Mouse (Mus musculus) stomach, postnatal 0 days (tissue): ENCODE measurements around the gene Gm28036. TPM values are rescaled to one million over a fixed set of nuclear protein-coding genes. Genes with fewer than 3 reads are reported as not detected.

ENCODE experiments used
- ATAC-seq: fragments of 200-750 bp; cut with Nextera tagmentation; 2 replicates; pipeline ENCODE4 v1.8.0; 2017; ENCODE audit not compliant: low FRiP score, low TSS enrichment
- DNase-seq: peaks from one replicate; pipeline ENCODE4 v3.0.0-alpha.2; 2016; ENCODE audit warnings: low spot score
- H3K27ac ChIP-seq: fragments of 300-500 bp; sonication (generic); replicated peaks from 2 replicates; pipeline ENCODE4 v1.5.1; 2014; ENCODE audit warnings: mild to moderate bottlenecking, control low read depth
- H3K27me3 ChIP-seq: fragments of 300-500 bp; sonication (generic); 2 replicates; pipeline ENCODE4 v1.6.1; 2014; ENCODE audit warnings: low read length; ENCODE audit not compliant: control insufficient read depth, insufficient read depth
- H3K36me3 ChIP-seq: fragments of 300-500 bp; sonication (generic); 2 replicates; pipeline ENCODE4 v1.6.1; 2014; ENCODE audit warnings: low read length, mixed read lengths; ENCODE audit not compliant: control insufficient read depth, insufficient read depth
- H3K4me1 ChIP-seq: fragments of 300-500 bp; sonication (generic); replicated peaks from 2 replicates; pipeline ENCODE4 v1.6.1; 2014; ENCODE audit warnings: antibody characterized with exemption; ENCODE audit not compliant: control insufficient read depth, insufficient read depth
- H3K4me2 ChIP-seq: fragments of 300-500 bp; sonication (generic); replicated peaks from 2 replicates; pipeline ENCODE4 v1.6.1; 2014; ENCODE audit warnings: low read depth, mild to moderate bottlenecking, control low read depth, moderate library complexity
- H3K4me3 ChIP-seq: fragments of 300-500 bp; sonication (generic); 2 replicates; pipeline ENCODE4 v1.5.1; 2014; ENCODE audit warnings: low read depth, low read length, control low read depth
- H3K9ac ChIP-seq: fragments of 300-500 bp; sonication (generic); 2 replicates; pipeline ENCODE4 v1.6.1; 2014; ENCODE audit warnings: mild to moderate bottlenecking, low read length, control low read depth, mixed read lengths
- H3K9me3 ChIP-seq: fragments of 300-500 bp; sonication (generic); 2 replicates; pipeline ENCODE4 v1.6.1; 2016; ENCODE audit warnings: low read length; ENCODE audit not compliant: control insufficient read depth
- CTCF ChIP-seq: IDR thresholded peaks from 2 replicates; pipeline ENCODE4 v1.5.1; 2016; ENCODE audit warnings: antibody characterized with exemption, low read depth, mild to moderate bottlenecking, moderate library complexity
- EP300 ChIP-seq: optimal IDR thresholded peaks from 2 replicates; pipeline ENCODE3; 2016; ENCODE audit warnings: antibody characterized with exemption
- WGBS: fragments of 180-500 bp; shearing (Covaris S2); extraction: QIAGEN DNeasy Blood & Tissue Kit; methylation state at CpG from one replicate; pipeline ENCODE4 v1.1.7; 2014; 5-methylcytosine and 5-hydroxymethylcytosine counted together
- polyA plus RNA-seq: library from polyadenylated mRNA; unstranded; fragments of >200 nt; fragmentation: Nextera tagmentation; extraction: Ambion mirVana; gene quantifications from 2 replicates; pipeline ENCODE4 v1.2.1, GENCODE M21; 2015

Gm28036 gene
- polyA plus RNA-seq, 1 experiment from 2014 or later = 5.1 TPM

DNA sequence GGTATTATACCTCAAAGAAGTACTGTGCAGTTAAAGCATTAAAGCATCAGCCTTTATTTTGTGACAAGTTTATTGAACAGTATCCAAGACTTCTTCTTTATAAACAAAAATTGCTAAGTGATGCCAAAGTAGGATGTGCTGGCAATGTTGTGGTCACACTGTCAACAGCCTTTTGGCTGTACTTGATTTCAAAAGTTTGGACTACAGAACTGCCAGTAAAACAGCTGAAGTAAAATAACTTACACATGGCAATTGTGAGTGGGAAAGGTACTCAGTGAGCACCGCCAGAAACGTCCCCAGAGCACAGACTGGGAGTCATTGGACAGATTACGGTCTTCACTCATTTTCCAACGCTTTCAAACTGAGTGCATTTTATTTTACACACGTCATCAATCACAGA is 35.0 kb downstream of the Gm28036 start:
- Histone ChIP-seq H3K27me3 (no peaks in the 10 kb centered on the region), H3K9ac (no peak overlapping the region), H3K4me1 (no peaks in the 10 kb centered on the region; the same call in 1 of the 2 replicates), H3K36me3 (peaks cover 5% of the 10 kb centered on the region), H3K4me3 (no peak overlapping the region), H3K4me2 (no peak overlapping the region), H3K27ac (no peak overlapping the region), H3K9me3 (no peaks in the 10 kb centered on the region)
- DNase-seq = no peak
- WGBS = 56% methylated on average over 5 of the region's 5 CpGs
- no peak for ATAC-seq
- no peak for TF ChIP-seq CTCF
- no peak for TF ChIP-seq EP300

DNA sequence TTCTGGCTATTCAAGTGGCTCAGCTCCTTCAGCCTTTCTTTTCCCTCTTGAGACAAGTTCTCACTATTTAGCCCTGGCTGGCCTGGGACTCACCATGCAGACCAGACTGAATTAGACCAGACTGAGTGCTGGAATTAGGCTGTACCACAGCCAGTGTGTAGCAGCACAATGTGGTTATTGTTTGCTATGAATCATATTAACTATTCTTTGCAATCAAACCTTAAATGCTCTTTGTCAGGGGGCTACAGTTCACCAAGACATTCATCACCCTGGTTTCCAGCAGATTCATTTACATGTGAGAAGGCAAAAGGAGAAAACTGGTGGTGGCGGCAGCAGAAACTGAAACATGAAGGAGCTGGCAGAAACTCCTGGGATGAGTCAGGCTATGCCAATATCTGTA is 37.1 kb downstream of the Gm28036 start:
- no peak for DNase-seq
- no peaks in the 10 kb centered on the region; the same call in 1 of the 2 replicates for H3K4me1 ChIP-seq
- no peak for ATAC-seq
- no peak overlapping the region for H3K27ac ChIP-seq
- no peak overlapping the region for H3K4me3 ChIP-seq
- 52% methylated on average over 1 of the region's 1 CpGs for WGBS
- TF ChIP-seq CTCF = no peak
- no peak for TF ChIP-seq EP300
- H3K36me3 ChIP-seq = no peaks in the 10 kb centered on the region; the same call in 1 of the 2 replicates
- no peak overlapping the region for H3K9ac ChIP-seq
- H3K27me3 ChIP-seq = no peaks in the 10 kb centered on the region
- H3K4me2 ChIP-seq = no peak overlapping the region
- H3K9me3 ChIP-seq = no peaks in the 10 kb centered on the region

DNA sequence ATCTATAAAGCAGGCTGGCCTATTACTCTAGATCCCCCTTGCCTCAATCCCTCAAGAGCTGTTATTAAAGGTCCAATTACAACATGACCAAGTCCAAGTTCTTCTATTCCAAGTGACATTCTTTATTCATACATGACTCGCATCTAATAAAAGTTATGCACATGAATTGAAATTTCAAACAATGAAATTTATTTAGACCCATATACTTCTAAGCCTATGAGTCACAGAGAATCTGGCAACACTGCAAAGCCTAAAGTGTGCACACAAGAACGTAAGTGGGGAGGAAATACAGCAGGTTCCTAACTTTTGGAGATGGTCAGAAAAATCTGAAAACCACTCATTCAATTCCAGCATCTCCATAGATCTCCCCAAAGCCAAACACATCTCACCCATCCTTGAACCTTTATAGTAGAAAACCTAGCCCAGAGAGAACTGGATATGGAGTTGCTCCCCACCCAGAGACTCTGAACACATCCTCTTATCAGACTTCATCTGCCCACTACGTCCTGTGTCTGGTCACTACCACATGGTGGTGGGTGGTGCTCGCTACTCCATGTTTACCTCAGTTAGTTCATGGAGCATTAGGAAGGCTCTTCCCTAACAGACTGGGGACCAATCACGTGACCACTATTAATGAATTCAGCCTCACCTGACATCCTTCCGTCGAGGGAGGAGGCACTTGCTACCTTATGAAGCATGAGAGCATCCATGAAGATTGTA is 39.3 kb downstream of the Gm28036 start:
- Histone ChIP-seq H3K27me3 (no peaks in the 10 kb centered on the region), H3K27ac (no peak overlapping the region), H3K9ac (no peak overlapping the region), H3K36me3 (no peaks in the 10 kb centered on the region), H3K4me1 (no peaks in the 10 kb centered on the region; the same call in 1 of the 2 replicates), H3K4me3 (no peak overlapping the region), H3K4me2 (no peak overlapping the region), H3K9me3 (no peaks in the 10 kb centered on the region)
- TF ChIP-seq CTCF (no peak), EP300 (no peak)
- ATAC-seq (no peak), DNase-seq (no peak)
- WGBS = 80% methylated on average over 7 of the region's 7 CpGs

DNA sequence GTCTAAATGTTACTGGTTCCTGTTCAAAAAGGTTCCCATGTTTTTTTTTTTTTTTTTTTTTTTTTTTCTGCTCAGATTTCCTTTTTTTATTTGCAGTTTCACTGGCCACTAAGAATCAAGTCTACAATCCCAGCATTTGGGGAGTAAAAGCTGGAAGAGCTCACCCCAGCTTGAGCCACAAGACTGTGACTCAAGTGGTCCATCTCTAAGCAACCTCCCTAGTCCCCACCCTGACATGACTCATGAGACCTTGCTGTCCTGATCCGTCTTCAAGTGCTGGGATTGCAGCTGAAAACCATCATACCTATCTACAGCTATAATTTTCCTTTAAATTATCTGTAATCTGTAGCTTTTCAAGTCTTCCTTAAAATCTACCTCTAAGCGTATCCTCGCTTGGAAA is 42.4 kb downstream of the Gm28036 start:
- Histone ChIP-seq H3K9me3 (no peaks in the 10 kb centered on the region), H3K27me3 (no peaks in the 10 kb centered on the region), H3K36me3 (no peaks in the 10 kb centered on the region), H3K4me2 (no peak overlapping the region), H3K4me3 (no peak overlapping the region), H3K27ac (no peak overlapping the region), H3K4me1 (no peaks in the 10 kb centered on the region), H3K9ac (no peak overlapping the region)
- 74% methylated on average over 3 of the region's 3 CpGs for WGBS
- ATAC-seq (no peak), DNase-seq (no peak)
- no peak for TF ChIP-seq EP300
- no peak for TF ChIP-seq CTCF

DNA sequence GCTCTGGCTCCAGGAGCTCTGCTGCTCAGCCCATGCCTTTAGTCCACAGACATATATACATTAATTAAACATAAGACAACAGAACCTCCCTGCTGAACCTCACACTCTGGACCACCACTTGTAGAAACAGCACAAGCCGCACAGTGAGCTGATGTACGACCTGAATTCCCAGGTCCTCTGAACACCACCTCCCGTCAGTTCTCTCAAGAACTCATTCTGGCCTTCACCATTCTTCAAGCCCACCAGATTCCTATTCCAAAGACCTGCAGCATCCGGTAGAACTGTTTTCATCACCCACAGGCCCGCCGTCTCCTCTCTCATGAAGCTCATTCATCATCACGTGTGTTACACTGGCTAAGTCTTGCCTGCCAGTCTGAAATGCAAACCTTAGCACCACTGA is 46.5 kb downstream of the Gm28036 start:
- no peak for DNase-seq
- H3K36me3 ChIP-seq = peaks cover 12% of the 10 kb centered on the region
- 69% methylated on average over 7 of the region's 7 CpGs for WGBS
- no peak overlapping the region for H3K9ac ChIP-seq
- no peaks in the 10 kb centered on the region for H3K27me3 ChIP-seq
- ATAC-seq = no peak
- H3K4me3 ChIP-seq = no peak overlapping the region
- no peak overlapping the region for H3K27ac ChIP-seq
- no peaks in the 10 kb centered on the region for H3K4me1 ChIP-seq
- H3K9me3 ChIP-seq = no peaks in the 10 kb centered on the region
- TF ChIP-seq EP300 (no peak), CTCF (no peak)
- no peak overlapping the region for H3K4me2 ChIP-seq

DNA sequence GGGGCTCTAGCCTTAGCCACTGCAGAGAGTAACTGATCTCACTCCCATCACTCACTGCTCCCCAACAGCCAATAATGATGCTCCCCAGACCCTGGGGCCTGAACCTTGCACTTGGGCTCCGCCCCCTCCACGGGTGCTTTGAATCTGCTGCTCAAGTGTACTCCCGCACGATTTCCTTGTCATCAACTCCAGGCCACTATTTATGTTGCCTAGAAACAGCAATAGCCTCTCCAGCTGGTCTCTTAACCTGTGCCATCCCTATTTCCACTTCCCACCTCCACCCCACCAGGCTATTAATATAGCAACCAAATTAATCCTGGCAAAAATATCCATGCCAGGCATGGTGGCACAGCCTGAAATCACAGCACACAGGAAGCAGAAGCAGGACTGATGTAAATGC is 47.2 kb downstream of the Gm28036 start:
- H3K4me3 ChIP-seq = no peak overlapping the region
- H3K36me3 ChIP-seq = peaks cover 13% of the 10 kb centered on the region
- H3K4me2 ChIP-seq = no peak overlapping the region
- DNase-seq (no peak), ATAC-seq (no peak)
- no peak overlapping the region for H3K27ac ChIP-seq
- H3K9ac ChIP-seq = no peak overlapping the region; the same call in 1 of the 2 replicates
- H3K27me3 ChIP-seq = no peaks in the 10 kb centered on the region
- TF ChIP-seq CTCF = no peak
- H3K4me1 ChIP-seq = no peaks in the 10 kb centered on the region
- WGBS = 40% methylated on average over 4 of the region's 4 CpGs
- no peaks in the 10 kb centered on the region for H3K9me3 ChIP-seq
